Mouse (Mus musculus): ENCODE data around the gene Hnrnpa1. TPM values are rescaled to one million over a fixed set of nuclear protein-coding genes. Genes with fewer than 3 reads are reported as not detected.
"Not testable (repeated sequence)": the region's sequence is repeated elsewhere in the genome, so short reads cannot be mapped to it uniquely, and the experiment has no call there.

The Hnrnpa1 gene
- polyA plus RNA-seq, 1 experiment: 102 TPM

GRCm38 (mm10) chr15:103239130-103239684 lies 1.0 kb upstream of the Hnrnpa1 start:
- DNase-seq (ENCODE audit: low read depth, low spot score): peak; percentile 97
- WGBS: under 1% methylated on average over 26 of the region's 26 CpGs

- under 1% methylated on average over 39 of the region's 39 CpGs for WGBS
- DNase-seq (ENCODE audit: low read depth, low spot score): peak; percentile 90
Observed at GRCm38 (mm10) chr15:103239685-103240159, 510 bp upstream of the Hnrnpa1 start, which contains the start of gene Cbx5. Cbx5 (minus strand) TSS chr15:103239816.

GRCm38 (mm10) chr15:103241071-103242018 lies 1.1 kb downstream of the Hnrnpa1 start:
- WGBS: 4% methylated on average over 12 of the region's 12 CpGs

GRCm38 (mm10) chr15:103242885-103243284 lies 2.7 kb downstream of the Hnrnpa1 start:
- 27% methylated on average over 8 of the region's 8 CpGs for WGBS
- no peak for DNase-seq (ENCODE audit: low read depth, low spot score)

More at GRCm38 (mm10) chr15:103241071-103242018, 1.1 kb downstream of the Hnrnpa1 start:
- DNase-seq (ENCODE audit: low read depth, low spot score): not testable (repeated sequence)

- DNase-seq (ENCODE audit: low read depth, low spot score): no peak
- WGBS: 60% methylated on average over 6 of the region's 6 CpGs
Observed at GRCm38 (mm10) chr15:103245616-103246015, 5.4 kb downstream of the Hnrnpa1 start.

- 86% methylated on average over 9 of the region's 9 CpGs for WGBS
Observed at GRCm38 (mm10) chr15:103247078-103247781, 7.0 kb downstream of the Hnrnpa1 start.

GRCm38 (mm10) chr15:103247782-103248400 lies 7.7 kb downstream of the Hnrnpa1 start:
- DNase-seq (ENCODE audit: low read depth, low spot score): no peak

More at GRCm38 (mm10) chr15:103247078-103247781, 7.0 kb downstream of the Hnrnpa1 start:
- no peak for DNase-seq (ENCODE audit: low read depth, low spot score)

GRCm38 (mm10) chr15:103248401-103249313 lies 8.4 kb downstream of the Hnrnpa1 start:
- DNase-seq (ENCODE audit: low read depth, low spot score): no peak
- WGBS: 76% methylated on average over 28 of the region's 28 CpGs

- DNase-seq (ENCODE audit: low read depth, low spot score): not testable (repeated sequence)
- WGBS: 80% methylated on average over 6 of the region's 6 CpGs
Observed at GRCm38 (mm10) chr15:103249511-103249910, 9.3 kb downstream of the Hnrnpa1 start.

GRCm38 (mm10) chr15:103250195-103250740 lies 10.0 kb downstream of the Hnrnpa1 start:
- no peak for DNase-seq (ENCODE audit: low read depth, low spot score)
- WGBS: 30% methylated on average over 2 of the region's 2 CpGs

GRCm38 (mm10) chr15:103251595-103251994 lies 11.4 kb downstream of the Hnrnpa1 start:
- 72% methylated on average over 1 of the region's 1 CpGs for WGBS
- DNase-seq (ENCODE audit: low read depth, low spot score): no peak

- 30% methylated on average over 3 of the region's 3 CpGs for WGBS
- DNase-seq (ENCODE audit: low read depth, low spot score): no peak
Observed at GRCm38 (mm10) chr15:103252660-103253059, 12.4 kb downstream of the Hnrnpa1 start.

GRCm38 (mm10) chr15:103253352-103253751 lies 13.1 kb downstream of the Hnrnpa1 start:
- no peak for DNase-seq (ENCODE audit: low read depth, low spot score)
- 91% methylated on average over 1 of the region's 1 CpGs for WGBS

- WGBS: 3% methylated on average over 25 of the region's 25 CpGs
- DNase-seq (ENCODE audit: low read depth, low spot score): no peak
Observed at GRCm38 (mm10) chr15:103255169-103255568, 14.9 kb downstream of the Hnrnpa1 start.

- 90% methylated on average over 6 of the region's 6 CpGs for WGBS
- no peak for DNase-seq (ENCODE audit: low read depth, low spot score)
Observed at GRCm38 (mm10) chr15:103256210-103256986, 16.2 kb downstream of the Hnrnpa1 start.

- DNase-seq (ENCODE audit: low read depth, low spot score): no peak
- WGBS: 20% methylated on average over 15 of the region's 15 CpGs
Observed at GRCm38 (mm10) chr15:103257790-103258728, 17.8 kb downstream of the Hnrnpa1 start, which contains the start of gene Nfe2. Nfe2 (minus strand) TSS chr15:103258403.

Measured in large intestine, adult 2 months (tissue).